Comparison of ENCODE assay signal across 13 mouse cellular contexts in genomic region chr13:38333496-38333895, GRCm38 (mm10). TPM values are rescaled to one million over a fixed set of nuclear protein-coding genes. Genes with fewer than 3 reads are reported as not detected.
"Had no signal": no experiment of that assay in that cellular context is flagged by ENCODE, and none has a peak within 500 bp of the region (broad histone marks: within the 10 kb centered on the region; RNA-seq: fewer than 3 reads in every experiment).

No protein-coding gene starts in this region.

- H3K4me3 ChIP-seq: intestine, embryonic 15.5 days; limb, embryonic 15.5 days; liver, embryonic 12.5 days; midbrain, embryonic 10.5 days; myocyte; neural tube, embryonic 15.5 days had no signal

- H3K9me3 ChIP-seq: intestine, embryonic 15.5 days; limb, embryonic 15.5 days; liver, embryonic 12.5 days; neural tube, embryonic 15.5 days had no signal

- DNase-seq: kidney, adult 9 months; kidney, postnatal 25 days; midbrain, embryonic 14.5 days; right cerebral cortex, adult 18-20 months; right cerebral cortex, postnatal 25 days; thymus, postnatal 36 days had no signal

- H3K4me1 ChIP-seq: intestine, embryonic 15.5 days; limb, embryonic 15.5 days; liver, embryonic 12.5 days; midbrain, embryonic 10.5 days; neural tube, embryonic 15.5 days had no signal

- H3K9ac ChIP-seq: intestine, embryonic 15.5 days; limb, embryonic 15.5 days; liver, embryonic 12.5 days; neural tube, embryonic 15.5 days had no signal

- H3K36me3 ChIP-seq: intestine, embryonic 15.5 days; limb, embryonic 15.5 days; liver, embryonic 12.5 days; midbrain, embryonic 10.5 days; neural tube, embryonic 15.5 days had no signal

- H3K27ac ChIP-seq: intestine, embryonic 15.5 days; limb, embryonic 15.5 days; liver, embryonic 12.5 days; midbrain, embryonic 10.5 days; neural tube, embryonic 15.5 days had no signal

- ATAC-seq: intestine, embryonic 15.5 days; liver, embryonic 12.5 days had no signal

- H3K4me2 ChIP-seq: intestine, embryonic 15.5 days; limb, embryonic 15.5 days; liver, embryonic 12.5 days; neural tube, embryonic 15.5 days had no signal

- H3K27me3 ChIP-seq: intestine, embryonic 15.5 days; limb, embryonic 15.5 days; liver, embryonic 12.5 days; neural tube, embryonic 15.5 days had no signal

RNA-seq across cellular contexts. Expression of gene Bmp6, which starts 11.4 kb away (rescaled TPM):
- total RNA-seq: megakaryocyte, adult 5-6 weeks had no signal
